Mouse (Mus musculus): Measurements from ENCODE around the gene Ryk. TPM values are rescaled to one million over a fixed set of nuclear protein-coding genes. Genes with fewer than 3 reads are reported as not detected.

Gene Ryk
- polyA plus RNA-seq, 1 experiment from 2014 or later = 22.8 TPM

- no peak overlapping the region for H3K27ac ChIP-seq
- no peaks in the 10 kb centered on the region for H3K9me3 ChIP-seq
- no peaks in the 10 kb centered on the region for H3K27me3 ChIP-seq
- H3K4me2 ChIP-seq (replicated peaks) = no peak overlapping the region
- H3K36me3 ChIP-seq = no peaks in the 10 kb centered on the region
- no peak overlapping the region for H3K9ac ChIP-seq
- H3K4me3 ChIP-seq = no peak overlapping the region
- no peaks in the 10 kb centered on the region; the same call in 1 of the 2 replicates for H3K4me1 ChIP-seq
- no peak for ATAC-seq (ENCODE audit: insufficient number of reproducible peaks, insufficient read depth, low FRiP score, low TSS enrichment)
- WGBS = 89% methylated on average over 6 of the region's 6 CpGs
Observed at GRCm38 (mm10) chr9:102929776-102930175, 95.1 kb downstream of the Ryk start.

GRCm38 (mm10) chr9:102933925-102934721 lies 99.4 kb downstream of the Ryk start:
- Histone ChIP-seq H3K9me3 (no peaks in the 10 kb centered on the region), H3K4me3 (peak overlapping the region; percentile 14; the same call in 1 of the 2 replicates), H3K36me3 (no peaks in the 10 kb centered on the region), H3K27me3 (no peaks in the 10 kb centered on the region), H3K27ac (no peak overlapping the region), H3K4me2 (replicated peaks) (peak overlapping the region; percentile 32), H3K9ac (no peak overlapping the region), H3K4me1 (no peaks in the 10 kb centered on the region; the same call in 1 of the 2 replicates)
- no peak for ATAC-seq (ENCODE audit: insufficient number of reproducible peaks, insufficient read depth, low FRiP score, low TSS enrichment)
- 49% methylated on average over 20 of the region's 20 CpGs for WGBS

GRCm38 (mm10) chr9:102942221-102942620 lies 107.5 kb downstream of the Ryk start:
- Histone ChIP-seq H3K9ac (no peak overlapping the region), H3K27ac (no peak overlapping the region), H3K9me3 (no peaks in the 10 kb centered on the region), H3K4me3 (no peak overlapping the region), H3K4me1 (no peaks in the 10 kb centered on the region), H3K36me3 (no peaks in the 10 kb centered on the region), H3K27me3 (no peaks in the 10 kb centered on the region), H3K4me2 (replicated peaks) (no peak overlapping the region)
- ATAC-seq (ENCODE audit: insufficient number of reproducible peaks, insufficient read depth, low FRiP score, low TSS enrichment) = no peak
- whole genome bisulfite sequencing = 62% methylated on average over 4 of the region's 4 CpGs

- no peak overlapping the region for H3K4me2 ChIP-seq (replicated peaks)
- H3K27me3 ChIP-seq = no peaks in the 10 kb centered on the region
- ATAC-seq (ENCODE audit: insufficient number of reproducible peaks, insufficient read depth, low FRiP score, low TSS enrichment) = no peak
- H3K4me1 ChIP-seq = no peaks in the 10 kb centered on the region
- 93% methylated on average over 9 of the region's 9 CpGs for WGBS
- H3K36me3 ChIP-seq = no peaks in the 10 kb centered on the region
- no peak overlapping the region for H3K4me3 ChIP-seq
- no peaks in the 10 kb centered on the region for H3K9me3 ChIP-seq
- H3K9ac ChIP-seq = no peak overlapping the region
- no peak overlapping the region for H3K27ac ChIP-seq
Observed at GRCm38 (mm10) chr9:102944891-102945290, 110.2 kb downstream of the Ryk start.

- Histone ChIP-seq H3K9ac (no peak overlapping the region), H3K27ac (no peak overlapping the region), H3K4me2 (replicated peaks) (no peak overlapping the region), H3K4me3 (no peak overlapping the region), H3K4me1 (no peaks in the 10 kb centered on the region), H3K27me3 (no peaks in the 10 kb centered on the region), H3K9me3 (no peaks in the 10 kb centered on the region), H3K36me3 (no peaks in the 10 kb centered on the region)
- no peak for ATAC-seq (ENCODE audit: insufficient number of reproducible peaks, insufficient read depth, low FRiP score, low TSS enrichment)
- WGBS = 69% methylated on average over 12 of the region's 12 CpGs
Observed at GRCm38 (mm10) chr9:102946469-102947015, 111.8 kb downstream of the Ryk start.

- H3K9me3 ChIP-seq = no peaks in the 10 kb centered on the region
- H3K4me1 ChIP-seq = no peaks in the 10 kb centered on the region
- no peak for ATAC-seq (ENCODE audit: insufficient number of reproducible peaks, insufficient read depth, low FRiP score, low TSS enrichment)
- no peaks in the 10 kb centered on the region for H3K36me3 ChIP-seq
- no peak overlapping the region for H3K4me2 ChIP-seq (replicated peaks)
- no peak overlapping the region for H3K27ac ChIP-seq
- no peak overlapping the region for H3K9ac ChIP-seq
- no peaks in the 10 kb centered on the region for H3K27me3 ChIP-seq
- 73% methylated on average over 5 of the region's 5 CpGs for WGBS
- H3K4me3 ChIP-seq = no peak overlapping the region
Observed at GRCm38 (mm10) chr9:102948706-102949105, 114.0 kb downstream of the Ryk start.

GRCm38 (mm10) chr9:102951091-102951994 lies 116.6 kb downstream of the Ryk start:
- Histone ChIP-seq H3K4me2 (replicated peaks) (no peak overlapping the region), H3K9ac (no peak overlapping the region), H3K27ac (no peak overlapping the region), H3K27me3 (no peaks in the 10 kb centered on the region), H3K36me3 (no peaks in the 10 kb centered on the region), H3K9me3 (no peaks in the 10 kb centered on the region), H3K4me1 (no peaks in the 10 kb centered on the region), H3K4me3 (no peak overlapping the region)
- ATAC-seq (ENCODE audit: insufficient number of reproducible peaks, insufficient read depth, low FRiP score, low TSS enrichment) = no peak
- 91% methylated on average over 9 of the region's 9 CpGs for WGBS

- no peaks in the 10 kb centered on the region; the same call in 1 of the 2 replicates for H3K27me3 ChIP-seq
- WGBS = 68% methylated on average over 3 of the region's 3 CpGs
- no peak overlapping the region for H3K9ac ChIP-seq
- H3K27ac ChIP-seq = no peak overlapping the region
- H3K4me1 ChIP-seq = peaks cover under 1% of the 10 kb centered on the region; the same call in 1 of the 2 replicates
- H3K36me3 ChIP-seq = no peaks in the 10 kb centered on the region
- H3K4me2 ChIP-seq (replicated peaks) = no peak overlapping the region
- no peak overlapping the region for H3K4me3 ChIP-seq
- no peaks in the 10 kb centered on the region for H3K9me3 ChIP-seq
- no peak for ATAC-seq (ENCODE audit: insufficient number of reproducible peaks, insufficient read depth, low FRiP score, low TSS enrichment)
Observed at GRCm38 (mm10) chr9:102955866-102956265, 121.1 kb downstream of the Ryk start.

Other genes starting within 250 kb of the Ryk start
- gene Anapc13, start 208.6 kb upstream of the Ryk start, polyA plus RNA-seq (2016; fragmentation: Nextera tagmentation; extraction: Ambion mirVana) = 184 and 185 TPM in 2 replicates
- gene Cep63, start 208.4 kb upstream of the Ryk start, polyA plus RNA-seq (2016; fragmentation: Nextera tagmentation; extraction: Ambion mirVana) = 53.0 and 55.9 TPM in 2 replicates
- 79.5 and 80.6 TPM in 2 replicates for gene Amotl2, start 118.2 kb upstream of the Ryk start, polyA plus RNA-seq (2016; fragmentation: Nextera tagmentation; extraction: Ambion mirVana)
- gene Slco2a1, start 153.8 kb downstream of the Ryk start, polyA plus RNA-seq (2016; fragmentation: Nextera tagmentation; extraction: Ambion mirVana) = 3.5 and 3.7 TPM in 2 replicates